Mouse (Mus musculus) WW6 (cell line): ENCODE measurements around the gene Zc3h14.

Experiments used
- DNase-seq: peaks from one replicate; pipeline ENCODE4 v3.0.0-alpha.2; 2013; ENCODE audit warnings: low read depth, low spot score

Zc3h14 gene

DNA sequence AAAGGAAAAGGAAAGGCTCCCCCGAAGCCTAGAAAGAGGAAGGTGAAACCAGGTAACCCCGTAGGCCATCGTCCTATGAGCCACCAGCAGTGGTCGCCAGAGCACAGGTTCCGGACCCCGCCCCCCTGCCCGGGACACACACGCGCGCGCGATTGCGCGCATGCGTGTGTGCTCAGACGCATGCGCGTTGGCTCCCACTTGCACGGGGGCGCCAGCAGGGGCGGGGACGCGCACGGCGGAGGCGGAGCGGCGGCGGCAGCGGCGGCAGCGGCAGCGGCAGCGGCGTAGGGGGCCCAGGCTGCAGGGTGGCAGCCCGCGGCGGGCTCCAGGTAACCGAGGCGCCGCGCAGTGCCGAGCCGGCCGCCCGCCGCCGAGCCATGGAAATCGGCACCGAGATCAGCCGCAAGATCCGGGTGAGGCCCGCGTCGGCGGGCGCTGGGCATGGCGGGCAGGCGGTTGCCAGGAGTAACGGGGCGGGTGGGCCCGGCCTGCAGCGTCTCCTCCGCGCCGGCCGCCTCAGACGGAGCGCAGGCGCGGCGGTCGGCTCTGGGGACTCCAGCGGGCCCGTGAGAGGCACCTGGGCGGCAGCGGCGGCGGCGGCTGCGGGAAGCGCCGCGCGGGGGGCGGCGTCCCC, at the start of gene Zc3h14:
Zc3h14 (plus strand) TSS at position 219 of the 634 bp plus-strand sequence.
- peak; percentile 89 for DNase-seq

DNA sequence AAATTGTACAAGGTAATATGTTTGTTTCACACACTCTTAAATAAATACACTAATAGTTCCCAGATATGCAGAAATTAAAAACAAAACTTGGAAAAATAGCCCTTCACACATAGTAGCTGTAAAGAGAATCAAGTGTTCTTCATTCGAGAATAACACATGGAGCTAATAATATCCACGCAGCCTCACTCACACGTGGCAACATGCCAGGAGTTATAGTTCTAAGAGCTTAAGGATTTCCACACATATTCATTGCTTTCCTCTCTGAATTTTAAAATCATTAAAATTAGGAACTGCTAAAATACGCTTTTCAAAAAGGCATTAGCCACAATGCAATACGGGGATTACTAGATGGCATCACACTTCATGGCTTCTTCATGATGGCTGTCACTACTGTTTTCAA, 49.6 kb upstream of the Zc3h14 start:
- DNase-seq: no peak

DNA sequence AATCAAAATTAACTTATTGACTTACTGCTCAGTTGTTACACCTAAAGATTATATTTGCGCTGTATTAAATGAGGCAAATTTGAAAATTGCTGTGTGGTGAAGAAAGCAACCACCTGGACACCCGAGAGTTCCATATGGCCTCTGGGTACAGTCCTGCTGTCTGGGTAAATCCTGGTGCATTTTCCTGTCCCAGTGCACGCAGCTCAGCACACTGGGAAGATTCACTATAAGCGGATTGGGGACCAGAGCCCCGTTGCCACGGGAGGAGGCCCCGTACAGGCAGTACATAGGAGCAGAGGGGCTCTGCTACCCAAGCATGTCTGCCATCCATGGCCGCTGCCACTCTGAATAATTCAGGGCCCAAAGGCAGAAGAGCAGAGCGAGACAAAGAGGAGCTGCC, 45.2 kb upstream of the Zc3h14 start:
- DNase-seq: no peak

DNA sequence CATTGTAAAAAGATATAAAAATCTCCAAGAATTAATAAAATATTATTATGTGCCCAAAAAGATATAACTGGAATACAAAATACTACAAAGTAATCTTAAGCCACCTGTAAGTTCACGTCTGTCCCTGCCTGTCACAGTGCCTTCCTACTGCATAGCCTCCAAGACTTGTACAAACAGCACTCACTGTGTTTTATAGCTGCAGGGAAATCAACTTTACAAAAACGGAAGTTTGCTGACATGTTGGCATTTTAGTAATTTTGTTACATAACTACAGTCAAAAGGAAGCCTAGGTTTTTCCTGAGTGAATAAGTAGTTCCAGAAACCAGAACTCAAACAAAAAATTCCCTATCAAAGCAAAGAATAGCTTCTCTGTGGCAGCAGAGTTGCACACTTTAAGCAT, 43.2 kb upstream of the Zc3h14 start:
- DNase-seq: no peak

GRCm38 (mm10) chr12:98703961-98704360, 42.8 kb upstream of the Zc3h14 start:
- DNase-seq: no peak

- no peak for DNase-seq
Measured at GRCm38 (mm10) chr12:98712819-98713218, 33.9 kb upstream of the Zc3h14 start.

- no peak for DNase-seq
Measured at GRCm38 (mm10) chr12:98713621-98714103, 33.1 kb upstream of the Zc3h14 start.

DNA sequence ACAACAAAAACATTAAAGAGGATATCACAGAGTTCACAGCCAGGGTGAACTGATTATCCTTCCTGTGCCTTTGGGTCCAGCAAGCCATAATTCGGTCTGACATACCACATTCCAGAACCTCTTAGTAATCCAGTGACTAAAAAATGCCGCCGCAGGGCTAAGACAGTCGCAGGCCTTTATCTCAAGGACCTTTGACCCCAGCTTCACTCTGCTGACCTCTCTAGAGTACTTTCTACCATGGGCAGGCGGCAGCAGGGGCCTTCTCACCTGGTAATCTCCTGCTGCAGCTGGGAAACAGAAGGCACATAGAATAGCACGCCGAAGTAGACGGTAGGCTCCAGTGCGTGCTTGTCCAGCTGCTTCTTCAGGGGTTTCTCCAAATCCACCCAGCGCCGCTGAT, 32.0 kb upstream of the Zc3h14 start:
- DNase-seq: no peak

DNA sequence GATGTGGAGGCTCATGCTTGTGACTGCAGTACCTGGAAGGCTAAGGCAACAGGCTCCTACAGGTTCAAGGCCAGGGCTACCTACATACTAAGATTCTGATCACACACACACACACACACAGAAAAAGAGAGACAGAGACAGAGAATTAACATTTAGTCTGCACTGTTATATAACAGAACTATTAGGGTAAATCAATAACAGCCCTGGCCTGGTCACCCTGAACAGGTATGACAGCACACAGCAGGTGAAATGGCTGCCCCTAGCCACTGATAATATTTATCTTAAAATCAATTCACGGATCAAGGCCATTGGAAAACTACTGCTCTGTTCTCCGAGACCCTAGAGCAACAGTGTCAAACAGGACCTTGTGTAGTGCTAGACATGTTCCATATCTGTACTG, 30.6 kb upstream of the Zc3h14 start:
- DNase-seq: no peak

- DNase-seq: no peak
Measured at GRCm38 (mm10) chr12:98720628-98721027, 26.1 kb upstream of the Zc3h14 start.

DNA sequence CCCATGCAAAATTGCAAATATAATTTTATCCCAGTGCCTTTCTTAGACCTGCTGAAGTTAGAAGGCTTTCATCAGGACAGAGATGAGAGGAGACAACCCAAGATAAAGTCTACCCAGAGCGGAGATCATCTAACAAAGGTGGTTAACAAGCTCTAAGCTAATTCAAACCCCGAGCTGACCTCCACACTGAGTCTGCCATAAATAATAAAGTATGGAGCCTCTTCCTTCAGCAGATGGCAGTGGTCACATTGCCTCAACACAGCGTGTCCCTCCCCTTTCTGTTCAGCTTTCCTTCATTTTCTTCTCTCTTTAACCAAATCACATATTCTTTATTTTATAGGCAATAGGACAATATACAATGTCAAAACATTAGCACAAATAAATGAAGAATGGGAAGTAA, 25.7 kb upstream of the Zc3h14 start:
- no peak for DNase-seq

DNA sequence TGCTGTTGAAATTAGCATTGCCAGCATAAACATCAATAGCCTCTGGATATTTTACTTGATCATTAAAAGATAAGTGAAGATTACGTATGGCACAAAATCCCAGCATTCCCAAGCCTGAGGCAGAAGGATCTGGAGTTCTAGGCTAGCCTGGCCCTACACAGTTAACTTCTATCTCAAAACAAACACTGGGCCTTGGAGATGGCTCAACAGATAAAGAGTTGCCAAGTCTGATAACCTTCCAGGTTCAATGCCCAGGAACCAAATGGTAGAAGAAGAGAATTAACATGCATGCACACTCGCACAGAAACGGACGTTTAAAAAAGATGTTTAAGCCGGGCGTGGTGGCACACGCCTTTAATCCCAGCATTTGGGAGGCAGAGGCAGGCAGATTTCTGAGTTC, 22.5 kb upstream of the Zc3h14 start:
- no peak for DNase-seq

- no peak for DNase-seq
Measured at GRCm38 (mm10) chr12:98724976-98725375, 21.8 kb upstream of the Zc3h14 start.

GRCm38 (mm10) chr12:98726078-98726477, 20.7 kb upstream of the Zc3h14 start:
- DNase-seq: no peak

- DNase-seq: no peak
Measured at GRCm38 (mm10) chr12:98727186-98727585, 19.6 kb upstream of the Zc3h14 start.

DNA sequence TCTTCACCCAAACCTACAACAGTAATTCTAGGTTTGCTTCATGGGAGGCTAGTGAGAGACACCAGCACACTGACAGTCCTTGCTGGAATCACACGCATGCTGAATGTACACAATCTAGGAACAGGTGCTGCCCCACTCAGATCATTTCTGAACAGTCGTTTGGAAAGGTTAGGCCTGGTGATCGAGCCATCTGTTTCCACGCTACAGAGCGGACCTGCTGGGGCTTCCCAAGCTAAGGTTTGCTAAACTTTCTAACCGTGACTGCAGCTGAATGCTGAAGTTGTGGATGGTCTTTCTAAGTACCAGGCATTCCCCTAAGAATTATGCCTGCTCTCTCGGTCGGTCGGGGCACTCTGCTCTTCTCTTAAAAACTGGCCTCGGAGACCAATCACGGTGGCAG, 16.1 kb upstream of the Zc3h14 start:
- no peak for DNase-seq

DNA sequence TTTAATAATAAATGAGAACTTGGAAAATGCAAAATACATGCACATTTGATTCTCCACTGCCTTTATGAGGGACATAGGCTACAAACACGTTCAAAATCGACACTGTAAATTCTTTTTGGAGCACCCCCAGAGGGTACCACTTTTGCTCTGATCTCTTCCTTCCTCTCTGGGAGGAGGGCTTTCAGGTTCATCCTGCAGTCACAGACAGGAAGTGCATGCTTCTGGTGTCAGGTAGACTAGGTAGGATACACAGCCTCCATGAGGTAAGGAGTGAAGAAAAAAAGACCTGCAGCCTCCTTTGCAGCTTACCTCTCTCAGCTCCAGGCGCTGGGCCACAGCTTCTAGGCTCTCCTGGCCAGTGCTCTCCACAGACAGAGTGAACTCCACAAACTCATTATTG, 13.6 kb upstream of the Zc3h14 start:
- no peak for DNase-seq

GRCm38 (mm10) chr12:98733776-98734175, 13.0 kb upstream of the Zc3h14 start:
- no peak for DNase-seq

DNA sequence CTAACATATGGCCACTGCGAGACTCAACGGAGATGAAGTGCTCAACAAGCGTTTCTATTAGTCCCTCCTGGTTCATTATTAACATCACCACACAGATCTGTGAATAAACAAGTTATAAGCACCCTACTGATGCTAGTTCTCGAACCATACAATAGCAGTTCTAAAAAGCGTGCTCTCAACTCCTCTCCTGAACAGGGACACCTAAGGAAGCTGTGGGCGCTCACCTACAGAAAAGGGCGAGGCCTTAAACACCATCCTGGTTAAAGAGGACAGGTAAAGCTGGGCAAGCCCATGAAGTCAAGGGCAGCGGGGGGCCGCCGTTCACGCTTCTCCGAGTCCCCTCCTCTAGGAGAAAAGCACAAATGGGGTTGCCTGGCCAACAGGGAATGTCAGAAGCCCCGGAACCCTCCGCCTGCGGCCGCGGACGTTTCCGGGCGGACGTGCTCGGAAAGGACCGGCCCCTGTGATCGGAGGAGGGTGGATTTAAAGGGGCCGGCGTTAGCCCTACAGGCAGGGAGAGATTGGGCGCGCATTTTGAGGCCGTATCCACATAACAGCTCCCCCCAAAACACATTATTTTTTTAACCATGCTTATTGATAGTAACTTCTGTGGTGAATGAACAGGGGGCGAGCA, 12.4 kb upstream of the Zc3h14 start:
- no peak for DNase-seq

DNA sequence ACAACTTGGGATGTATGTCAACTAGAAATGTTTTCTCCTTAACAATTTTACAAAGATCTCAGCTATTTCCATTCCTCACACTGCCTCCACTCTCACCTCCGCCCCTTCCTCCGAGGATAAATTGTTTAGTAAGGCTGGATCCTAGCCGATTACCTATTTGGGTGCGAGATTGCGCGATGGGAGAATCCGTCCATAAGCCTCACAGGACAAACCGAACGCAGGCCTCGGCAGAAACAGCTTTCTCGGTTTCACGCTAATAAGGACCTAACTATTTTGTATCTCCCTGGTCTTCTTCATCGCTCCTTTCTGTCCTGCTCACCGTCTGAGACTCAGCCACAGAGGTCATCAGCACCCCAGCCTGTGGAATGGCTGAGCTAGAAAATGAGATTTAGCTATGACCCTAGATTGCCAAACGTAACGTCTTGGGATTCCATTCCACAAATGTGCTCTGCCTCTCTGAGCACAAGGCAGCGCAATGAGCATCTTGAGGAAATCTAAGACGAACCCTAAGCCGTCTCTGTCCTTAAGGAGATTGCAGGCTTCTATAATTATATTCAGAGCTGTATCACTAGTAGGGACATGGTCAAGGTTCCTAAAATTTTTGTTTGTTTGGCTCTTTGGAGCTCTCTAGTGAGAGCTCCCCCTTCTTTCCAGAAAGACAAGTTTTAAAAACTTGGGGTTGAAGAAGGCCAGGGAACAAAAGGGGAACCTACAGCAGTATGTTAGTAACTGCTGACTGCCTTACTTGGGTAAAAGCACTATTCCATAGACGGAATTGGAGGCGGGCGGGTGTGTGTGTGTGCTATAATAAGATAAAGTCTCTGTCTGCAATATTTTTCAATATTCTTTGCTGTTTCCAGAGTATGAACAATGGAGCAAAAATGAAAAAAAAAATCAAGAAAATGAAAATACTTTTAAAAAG, 11.6 kb upstream of the Zc3h14 start:
- DNase-seq: no peak

DNA sequence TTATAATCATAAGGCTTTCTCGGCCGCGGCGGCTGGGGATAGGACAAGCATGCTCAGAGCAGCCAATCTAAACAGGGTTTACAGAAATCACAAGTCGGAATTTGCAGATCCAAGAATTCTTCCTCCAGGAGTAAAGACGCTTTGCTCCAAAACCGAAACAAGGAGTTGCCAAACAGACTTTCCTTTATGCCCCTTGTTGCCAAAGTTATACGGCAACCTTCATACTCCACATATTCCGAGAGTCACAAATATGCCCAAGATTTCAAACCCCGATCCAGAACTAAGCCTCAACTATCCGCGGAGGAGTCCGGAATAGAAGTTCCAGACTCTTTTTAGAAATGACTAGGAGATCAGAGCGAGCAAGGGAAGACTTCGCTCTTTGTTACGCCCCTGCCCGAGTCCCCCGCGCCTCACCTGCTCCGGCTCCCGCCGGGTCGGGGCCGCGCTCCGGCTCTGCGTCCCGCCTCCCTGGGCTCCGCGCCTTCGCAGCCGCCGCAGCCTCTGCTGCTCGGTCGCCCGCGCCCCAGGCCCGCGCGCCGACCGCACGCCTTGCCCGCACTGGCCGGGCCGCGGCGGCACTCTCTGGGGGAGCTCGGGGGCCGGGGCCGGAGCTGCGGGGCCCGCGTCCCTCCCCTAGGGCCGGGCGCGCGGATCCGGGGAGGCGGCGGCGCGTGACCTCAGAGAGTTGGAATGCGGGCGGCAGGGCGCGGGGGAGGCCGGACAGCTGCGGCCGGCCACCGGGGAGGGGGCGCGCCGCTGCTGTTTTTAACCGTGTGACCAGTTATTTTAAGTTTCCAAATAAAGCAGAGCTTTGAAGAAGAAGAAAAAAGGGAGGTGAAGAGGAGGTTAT, 9.6 kb upstream of the Zc3h14 start, which contains the start of gene Ptpn21:
Ptpn21 (minus strand) TSS at position 455 of the 850 bp plus-strand sequence.
- no peak for DNase-seq
